Mouse (Mus musculus) forebrain, embryonic 16.5 days (tissue): ENCODE measurements around the gene Mxd3. TPM values are rescaled to one million over a fixed set of nuclear protein-coding genes. Genes with fewer than 3 reads are reported as not detected.
A peak's percentile ranks its signal among the peaks of the same experiment; 100 is the strongest.

Source experiments
- ATAC-seq: fragments of 200-750 bp; cut with Nextera tagmentation; 2 replicates; pipeline ENCODE4 v1.8.0; 2017; ENCODE audit warnings: mild to moderate bottlenecking, moderate library complexity
- H3K27ac ChIP-seq: fragments of 300-500 bp; sonication (generic); 2 replicates; pipeline ENCODE4 v1.5.1; 2014; ENCODE audit warnings: low read length, control low read depth
- H3K27me3 ChIP-seq: fragments of 300-500 bp; sonication (generic); replicated peaks from 2 replicates; pipeline ENCODE4 v1.6.1; 2014; ENCODE audit warnings: low read length; ENCODE audit not compliant: control insufficient read depth, insufficient read depth
- H3K36me3 ChIP-seq: fragments of 300-500 bp; sonication (generic); 2 replicates; pipeline ENCODE4 v1.6.1; 2014; ENCODE audit not compliant: control insufficient read depth, insufficient read depth
- H3K4me1 ChIP-seq: fragments of 300-500 bp; sonication (generic); replicated peaks from 2 replicates; pipeline ENCODE4 v1.6.1; 2014; ENCODE audit warnings: low read length; ENCODE audit not compliant: control insufficient read depth, insufficient read depth
- H3K4me2 ChIP-seq: fragments of 300-500 bp; sonication (generic); 2 replicates; pipeline ENCODE4 v1.6.1; 2014; ENCODE audit warnings: mild to moderate bottlenecking, low read length, control low read depth
- H3K4me3 ChIP-seq: fragments of 300-500 bp; sonication (generic); replicated peaks from 2 replicates; pipeline ENCODE4 v1.5.1; 2014; ENCODE audit warnings: mild to moderate bottlenecking, low read length, control low read depth
- H3K9ac ChIP-seq: fragments of 300-500 bp; sonication (generic); replicated peaks from 2 replicates; pipeline ENCODE4 v1.6.1; 2014; ENCODE audit warnings: low read depth, low read length, control low read depth
- H3K9me3 ChIP-seq: fragments of 300-500 bp; sonication (generic); 2 replicates; pipeline ENCODE4 v1.6.1; 2016; ENCODE audit warnings: low read length; ENCODE audit not compliant: control insufficient read depth
- WGBS: fragments of 180-500 bp; shearing (Covaris S2); extraction: QIAGEN DNeasy Blood & Tissue Kit; methylation state at CpG from one replicate; pipeline ENCODE4 v1.1.7; 2014; 5-methylcytosine and 5-hydroxymethylcytosine counted together
- polyA plus RNA-seq: library from polyadenylated mRNA; unstranded; fragments of >200 nt; fragmentation: Nextera tagmentation; extraction: Ambion mirVana; gene quantifications from 2 replicates; pipeline ENCODE4 v1.2.1, GENCODE M21; 2015

Mxd3 gene
- 22.1 and 23.9 TPM in 2 replicates for polyA plus RNA-seq

DNA sequence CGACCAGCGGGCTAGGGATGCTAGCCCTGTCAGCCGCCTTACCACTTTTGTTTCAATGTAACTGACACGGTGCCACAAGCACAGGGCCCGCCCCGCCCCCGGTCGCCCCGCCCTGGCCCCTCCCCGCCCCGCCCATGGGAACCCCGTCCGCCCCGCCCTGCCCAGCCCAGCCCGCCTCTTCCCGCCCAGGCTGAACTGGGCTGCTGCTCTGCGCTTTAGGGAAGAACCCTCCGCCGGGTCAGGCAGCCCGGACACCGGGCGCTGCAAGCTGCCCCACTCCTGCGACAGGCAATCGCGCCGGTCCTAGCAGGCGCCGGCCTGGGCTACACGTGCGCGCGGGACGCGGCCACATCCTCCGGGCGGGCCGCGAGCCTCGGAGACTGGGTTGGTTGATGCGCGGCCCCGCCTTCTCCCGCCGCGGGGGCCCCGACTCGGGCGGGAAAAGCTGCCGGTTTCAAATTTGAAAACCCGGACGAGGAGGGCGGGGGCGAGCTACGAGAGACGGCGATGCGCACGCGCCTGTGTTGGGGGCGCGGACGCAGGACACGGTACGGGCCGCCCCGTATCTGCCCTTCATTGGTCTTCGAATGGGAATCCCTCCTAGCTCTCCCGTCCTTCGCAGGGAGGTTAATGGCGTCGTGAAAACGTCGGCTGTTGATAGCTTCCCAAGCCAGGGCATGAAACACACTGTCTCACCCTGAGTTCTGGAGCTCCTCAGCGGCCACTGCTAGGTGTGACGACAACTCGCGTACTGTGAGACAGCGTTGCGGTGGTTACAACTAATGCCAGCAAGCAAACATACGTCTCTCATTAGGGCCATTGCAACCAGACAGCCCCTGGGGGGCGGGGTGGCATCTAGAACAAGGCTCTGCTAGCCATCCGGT lies at the start of gene Mxd3:
Gene Mxd3, minus strand, starts transcription at position 141 of the 884 bp plus-strand sequence.
- Histone ChIP-seq H3K4me2 (peak within 1 kb of the TSS; percentile 92), H3K36me3 (peaks cover 12% of the 10 kb centered on the region), H3K4me3 (peak within 1 kb of the TSS; percentile 93), H3K27ac (peak within 1 kb of the TSS; percentile 89), H3K9me3 (no peaks in the 10 kb centered on the region), H3K9ac (peak within 1 kb of the TSS; percentile 76), H3K4me1 (peaks cover 33% of the 10 kb centered on the region), H3K27me3 (no peaks in the 10 kb centered on the region)
- peak; percentile 81 for ATAC-seq
- under 1% methylated on average over 79 of the region's 82 CpGs for WGBS

DNA sequence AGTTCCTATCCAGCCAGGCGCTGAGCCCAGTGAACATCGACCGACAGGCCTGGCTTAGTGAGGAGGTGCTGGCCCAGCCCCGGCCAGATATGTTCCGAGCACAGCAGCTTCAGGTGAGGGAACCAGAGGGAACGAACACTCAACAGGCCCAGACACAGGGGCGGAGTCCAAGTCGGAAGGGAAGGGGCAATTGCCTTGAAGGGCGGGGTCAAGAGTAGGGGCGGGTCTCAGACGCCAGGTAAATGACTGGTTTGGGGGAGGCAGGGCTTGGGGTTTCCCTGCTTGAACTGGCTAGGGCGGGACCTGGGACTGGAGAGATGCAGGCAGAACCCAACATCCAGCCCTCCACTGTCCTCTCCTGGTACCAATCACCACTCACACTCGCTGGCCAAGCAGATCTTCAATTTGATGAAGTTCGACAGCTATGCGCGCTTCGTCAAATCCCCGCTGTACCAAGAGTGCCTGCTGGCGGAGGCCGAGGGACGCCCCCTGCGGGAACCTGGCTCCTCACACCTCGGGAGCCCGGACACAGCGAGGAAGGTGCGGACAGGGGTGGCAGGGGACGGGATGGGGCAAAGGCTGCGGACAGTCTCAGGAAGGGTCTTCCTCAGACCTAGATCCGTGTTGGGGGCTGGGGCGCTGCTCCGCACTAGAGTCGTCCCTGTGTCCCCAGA lies 49.4 kb upstream of the Mxd3 start:
- H3K27me3 ChIP-seq, result peaks cover 37% of the 10 kb centered on the region
- WGBS, result 4% methylated on average over 32 of the region's 32 CpGs
- H3K36me3 ChIP-seq, result no peaks in the 10 kb centered on the region
- H3K4me3 ChIP-seq, result no peak overlapping the region
- no peak overlapping the region for H3K9ac ChIP-seq
- H3K9me3 ChIP-seq, result no peaks in the 10 kb centered on the region
- H3K27ac ChIP-seq, result no peak overlapping the region
- no peak overlapping the region for H3K4me2 ChIP-seq
- H3K4me1 ChIP-seq, result no peaks in the 10 kb centered on the region
- ATAC-seq, result no peak

GRCm38 (mm10) chr13:55375877-55376276 lies 46.3 kb upstream of the Mxd3 start:
- no peak overlapping the region for H3K4me2 ChIP-seq
- H3K27ac ChIP-seq, result no peak overlapping the region
- H3K36me3 ChIP-seq, result no peaks in the 10 kb centered on the region
- no peak overlapping the region for H3K4me3 ChIP-seq
- peaks cover 33% of the 10 kb centered on the region for H3K27me3 ChIP-seq
- 55% methylated on average over 2 of the region's 2 CpGs for WGBS
- no peak for ATAC-seq
- no peaks in the 10 kb centered on the region for H3K4me1 ChIP-seq
- H3K9me3 ChIP-seq, result no peaks in the 10 kb centered on the region
- no peak overlapping the region for H3K9ac ChIP-seq

GRCm38 (mm10) chr13:55374206-55374924 lies 44.7 kb upstream of the Mxd3 start:
- Histone ChIP-seq H3K9ac (no peak overlapping the region), H3K27me3 (peaks cover 20% of the 10 kb centered on the region), H3K4me2 (no peak overlapping the region), H3K27ac (no peak overlapping the region), H3K36me3 (no peaks in the 10 kb centered on the region), H3K9me3 (no peaks in the 10 kb centered on the region), H3K4me3 (no peak overlapping the region), H3K4me1 (no peaks in the 10 kb centered on the region)
- WGBS, result 70% methylated on average over 6 of the region's 6 CpGs
- no peak for ATAC-seq

DNA sequence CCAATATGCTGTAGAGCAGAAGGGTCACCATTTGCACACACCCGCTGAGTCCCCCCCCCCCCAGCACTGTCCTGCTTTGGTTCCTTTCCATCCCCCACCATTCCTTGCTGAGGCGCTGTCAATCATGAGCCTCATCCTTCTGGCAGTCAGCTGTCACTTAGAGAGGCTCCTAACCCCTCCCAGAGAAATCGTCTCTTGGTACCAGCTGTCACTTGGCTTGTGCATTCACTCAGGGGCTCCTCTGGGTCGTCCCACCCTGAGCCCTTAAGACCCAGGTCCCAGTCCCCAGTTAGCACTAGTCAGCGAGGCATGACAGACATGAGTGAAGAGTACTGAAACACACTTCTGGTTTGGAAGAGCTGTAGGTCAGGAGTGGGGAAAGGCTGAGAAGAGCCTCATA lies 42.1 kb upstream of the Mxd3 start:
- no peak for ATAC-seq
- Histone ChIP-seq H3K36me3 (no peaks in the 10 kb centered on the region), H3K27ac (no peak overlapping the region), H3K4me2 (no peak overlapping the region), H3K4me1 (no peaks in the 10 kb centered on the region), H3K27me3 (peaks cover 2% of the 10 kb centered on the region; the same call in 1 of the 2 replicates), H3K9me3 (no peaks in the 10 kb centered on the region), H3K4me3 (no peak overlapping the region), H3K9ac (no peak overlapping the region)
- 56% methylated on average over 5 of the region's 5 CpGs for WGBS

DNA sequence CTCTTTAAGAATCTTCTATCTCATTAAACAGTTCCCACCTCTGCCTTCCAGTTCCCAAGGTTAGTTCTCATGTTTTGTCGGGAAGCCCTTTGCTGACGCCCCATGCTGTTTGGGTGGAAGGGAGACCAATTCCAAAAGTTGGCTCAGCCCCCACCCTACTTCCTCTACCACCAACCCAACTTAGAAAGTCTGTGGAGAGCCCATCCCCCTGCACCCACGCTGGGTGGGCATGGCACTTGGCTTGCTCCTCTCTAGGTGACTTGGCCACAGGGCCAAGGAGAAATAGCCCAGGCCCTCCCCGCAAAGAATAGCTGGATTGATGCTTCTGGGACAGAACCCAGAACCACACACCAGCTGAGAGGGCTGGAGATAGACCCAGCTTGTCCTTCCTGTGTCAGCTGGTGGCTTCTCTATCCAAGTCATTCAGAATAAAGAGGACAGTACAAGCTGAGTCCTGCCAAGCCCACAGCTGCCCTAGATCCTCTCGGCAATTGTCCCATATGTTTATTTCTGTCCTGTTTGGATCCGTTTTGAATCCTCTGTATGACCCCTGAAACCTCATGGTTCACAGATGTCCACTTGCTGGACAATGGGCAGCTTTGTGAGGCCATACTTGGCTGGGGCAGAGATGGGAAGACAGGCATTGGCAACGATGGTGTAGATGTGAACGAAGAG lies 41.5 kb upstream of the Mxd3 start:
- H3K36me3 ChIP-seq, result no peaks in the 10 kb centered on the region
- no peak overlapping the region for H3K4me2 ChIP-seq
- ATAC-seq, result no peak
- no peaks in the 10 kb centered on the region for H3K9me3 ChIP-seq
- H3K4me3 ChIP-seq, result no peak overlapping the region
- no peak overlapping the region for H3K9ac ChIP-seq
- no peak overlapping the region for H3K27ac ChIP-seq
- no peaks in the 10 kb centered on the region for H3K4me1 ChIP-seq
- WGBS, result 76% methylated on average over 8 of the region's 8 CpGs
- H3K27me3 ChIP-seq, result peaks cover 2% of the 10 kb centered on the region; the same call in 1 of the 2 replicates

- H3K27me3 ChIP-seq, result peaks cover 2% of the 10 kb centered on the region; the same call in 1 of the 2 replicates
- H3K27ac ChIP-seq, result no peak overlapping the region
- no peaks in the 10 kb centered on the region for H3K9me3 ChIP-seq
- no peak for ATAC-seq
- no peak overlapping the region for H3K4me3 ChIP-seq
- no peak overlapping the region for H3K4me2 ChIP-seq
- no peak overlapping the region for H3K9ac ChIP-seq
- no peaks in the 10 kb centered on the region for H3K36me3 ChIP-seq
- WGBS, result 68% methylated on average over 3 of the region's 3 CpGs
- H3K4me1 ChIP-seq, result no peaks in the 10 kb centered on the region
Measured at GRCm38 (mm10) chr13:55370234-55370633, 40.6 kb upstream of the Mxd3 start.

DNA sequence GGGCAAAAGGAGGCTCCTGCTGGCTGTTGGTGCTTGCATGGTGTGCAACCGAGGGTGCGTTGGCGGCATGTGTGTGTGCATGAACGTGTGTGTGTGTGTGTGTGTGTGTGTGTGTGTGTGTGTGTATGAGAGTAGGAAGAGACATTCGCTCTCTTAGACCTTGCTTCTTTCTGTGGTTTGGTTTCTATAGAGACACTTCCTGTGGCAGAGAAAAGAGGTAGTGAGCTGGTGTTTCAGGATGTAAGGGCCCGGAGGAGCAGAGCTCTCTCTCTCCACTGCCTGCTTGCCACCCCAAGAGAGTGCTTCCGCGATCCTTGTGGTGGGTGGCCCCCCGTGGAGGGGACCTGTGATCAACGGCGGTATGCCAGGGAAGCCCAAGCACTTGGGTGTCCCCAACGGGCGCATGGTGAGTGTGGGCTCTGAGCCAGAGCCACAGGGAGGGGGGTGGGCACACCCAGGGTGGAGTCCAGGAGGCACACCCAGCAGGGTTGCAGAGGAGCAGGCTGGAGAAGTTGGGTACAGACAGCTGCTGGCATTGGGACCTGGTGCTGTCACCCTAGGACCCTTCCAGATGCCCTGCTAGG lies 40.0 kb upstream of the Mxd3 start, which contains the start of gene Rgs14:
Gene Rgs14, plus strand, starts transcription at position 202 of the 584 bp plus-strand sequence.
- Histone ChIP-seq H3K27me3 (peaks cover 2% of the 10 kb centered on the region; the same call in 1 of the 2 replicates), H3K9ac (no peak within 1 kb of the TSS), H3K4me3 (no peak within 1 kb of the TSS), H3K4me1 (no peaks in the 10 kb centered on the region), H3K4me2 (no peak within 1 kb of the TSS), H3K27ac (no peak within 1 kb of the TSS), H3K9me3 (no peaks in the 10 kb centered on the region), H3K36me3 (no peaks in the 10 kb centered on the region)
- 58% methylated on average over 13 of the region's 13 CpGs for WGBS
- ATAC-seq, result no peak
